Mouse (Mus musculus) midbrain, embryonic 14.5 days (tissue): ENCODE data around the gene Gm44965. TPM values are rescaled to one million over a fixed set of nuclear protein-coding genes. Genes with fewer than 3 reads are reported as not detected.
A peak's percentile ranks its signal among the peaks of the same experiment; 100 is the strongest.

Experiments used
- ATAC-seq: fragments of 200-750 bp; cut with Nextera tagmentation; 2 replicates; pipeline ENCODE4 v1.8.0; 2017; ENCODE audit warnings: moderate number of reproducible peaks, moderate library complexity; ENCODE audit not compliant: low FRiP score, low TSS enrichment
- DNase-seq: peaks from one replicate; pipeline ENCODE4 v3.0.0-alpha.2; 2015
- H3K27ac ChIP-seq: fragments of 300-500 bp; sonication (generic); replicated peaks from 2 replicates; pipeline ENCODE4 v1.5.1; 2014; ENCODE audit warnings: mild to moderate bottlenecking, low read depth, low read length, moderate library complexity
- H3K27me3 ChIP-seq: fragments of 300-500 bp; sonication (generic); 2 replicates; pipeline ENCODE4 v1.6.1; 2014; ENCODE audit warnings: low read length, control low read depth, mixed read lengths; ENCODE audit not compliant: control insufficient read depth, insufficient read depth
- H3K36me3 ChIP-seq: fragments of 300-500 bp; sonication (generic); 2 replicates; pipeline ENCODE4 v1.6.1; 2014; ENCODE audit warnings: low read length, control low read depth; ENCODE audit not compliant: control insufficient read depth, insufficient read depth
- H3K4me1 ChIP-seq: fragments of 300-500 bp; sonication (generic); 2 replicates; pipeline ENCODE4 v1.6.1; 2014; ENCODE audit warnings: mild to moderate bottlenecking, antibody characterized with exemption, low read length, control low read depth; ENCODE audit not compliant: control insufficient read depth, insufficient read depth
- H3K4me2 ChIP-seq: fragments of 300-500 bp; sonication (generic); 2 replicates; pipeline ENCODE4 v1.6.1; 2014; ENCODE audit warnings: mild to moderate bottlenecking, low read length, moderate library complexity
- H3K4me3 ChIP-seq: fragments of 300-500 bp; sonication (generic); replicated peaks from 2 replicates; pipeline ENCODE4 v1.5.1; 2014; ENCODE audit warnings: low read depth, low read length
- H3K9ac ChIP-seq: fragments of 300-500 bp; sonication (generic); replicated peaks from 2 replicates; pipeline ENCODE4 v1.6.1; 2014; ENCODE audit warnings: mild to moderate bottlenecking, low read length, moderate library complexity
- H3K9me3 ChIP-seq: fragments of 300-500 bp; sonication (generic); 2 replicates; pipeline ENCODE4 v1.6.1; 2016; ENCODE audit warnings: low read length, control low read depth, mixed read lengths; ENCODE audit not compliant: control insufficient read depth
- WGBS: fragments of 180-500 bp; shearing (Covaris S2); extraction: QIAGEN DNeasy Blood & Tissue Kit; methylation state at CpG from one replicate; pipeline ENCODE4 v1.1.7; 2014; 5-methylcytosine and 5-hydroxymethylcytosine counted together
- polyA plus RNA-seq: library from polyadenylated mRNA; unstranded; fragments of >200 nt; fragmentation: Nextera tagmentation; extraction: Ambion mirVana; gene quantifications from 2 replicates; pipeline ENCODE4 v1.2.1, GENCODE M21; 2014

Gm44965 gene
- polyA plus RNA-seq, 1 experiment from 2014 or later = not detected

- Histone ChIP-seq H3K9me3 (no peaks in the 10 kb centered on the region), H3K27me3 (no peaks in the 10 kb centered on the region), H3K36me3 (no peaks in the 10 kb centered on the region), H3K4me1 (no peaks in the 10 kb centered on the region), H3K4me3 (no peak overlapping the region), H3K27ac (no peak overlapping the region), H3K4me2 (no peak overlapping the region), H3K9ac (no peak overlapping the region)
- DNase-seq = no peak
- no peak for ATAC-seq
- WGBS = 63% methylated on average over 6 of the region's 6 CpGs
Measured at GRCm38 (mm10) chr6:48637811-48638500, 44.2 kb downstream of the Gm44965 start.

GRCm38 (mm10) chr6:48638553-48638952 is 44.8 kb downstream of the Gm44965 start:
- ATAC-seq = no peak
- no peaks in the 10 kb centered on the region for H3K27me3 ChIP-seq
- no peaks in the 10 kb centered on the region for H3K4me1 ChIP-seq
- no peak overlapping the region for H3K9ac ChIP-seq
- no peak for DNase-seq
- no peak overlapping the region for H3K27ac ChIP-seq
- no peak overlapping the region for H3K4me2 ChIP-seq
- H3K4me3 ChIP-seq = no peak overlapping the region
- H3K36me3 ChIP-seq = no peaks in the 10 kb centered on the region
- no peaks in the 10 kb centered on the region for H3K9me3 ChIP-seq
- WGBS = 88% methylated on average over 2 of the region's 2 CpGs

DNA sequence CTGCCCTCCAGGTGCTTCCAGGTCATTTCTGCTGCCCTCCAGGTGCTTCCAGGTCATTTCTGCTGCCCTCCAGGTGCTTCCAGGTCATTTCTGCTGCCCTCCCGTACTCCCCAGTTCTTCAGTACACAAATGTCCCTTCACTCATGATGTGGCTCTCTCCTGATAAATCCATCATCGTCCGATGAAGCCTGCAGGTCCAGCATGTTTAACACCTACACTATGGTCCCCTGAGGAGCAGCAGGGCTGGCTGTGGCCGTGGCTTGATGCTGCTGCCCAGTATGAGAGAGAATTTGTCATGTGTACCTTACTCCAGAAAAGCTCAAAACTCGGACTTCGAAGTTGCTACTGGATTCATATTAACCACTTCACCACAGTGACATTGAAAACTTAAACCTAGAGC is 47.6 kb downstream of the Gm44965 start:
- Histone ChIP-seq H3K36me3 (no peaks in the 10 kb centered on the region), H3K27me3 (no peaks in the 10 kb centered on the region), H3K9ac (no peak overlapping the region), H3K4me1 (no peaks in the 10 kb centered on the region), H3K4me2 (no peak overlapping the region), H3K9me3 (no peaks in the 10 kb centered on the region), H3K4me3 (no peak overlapping the region), H3K27ac (no peak overlapping the region)
- no peak for ATAC-seq
- WGBS = 80% methylated on average over 6 of the region's 6 CpGs
- DNase-seq = no peak

DNA sequence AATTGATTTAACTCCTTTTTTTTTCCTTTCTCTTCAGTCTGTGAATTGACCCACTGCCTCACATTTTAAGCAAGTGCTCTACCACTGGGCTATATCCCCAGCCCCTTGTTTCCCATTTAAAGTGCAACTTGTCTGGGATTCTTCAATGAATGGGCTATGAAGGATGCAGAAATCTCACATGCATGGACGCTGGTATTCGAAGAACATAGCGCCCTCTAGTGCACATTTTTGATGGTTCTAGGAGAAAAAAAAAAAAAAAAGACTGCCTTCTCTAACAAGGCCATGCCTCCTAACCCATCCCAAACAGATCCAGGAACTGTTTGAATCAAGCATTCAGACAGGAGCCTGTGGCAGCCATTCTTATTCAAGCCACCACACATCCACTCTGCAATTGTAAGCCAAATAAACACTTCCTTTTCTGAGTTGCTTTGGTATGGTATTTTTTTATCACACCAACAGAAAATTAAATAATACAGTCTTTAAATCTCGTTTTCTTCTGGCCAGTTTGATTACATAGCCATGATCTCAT is 49.1 kb downstream of the Gm44965 start:
- Histone ChIP-seq H3K4me3 (no peak overlapping the region), H3K27ac (no peak overlapping the region), H3K9ac (no peak overlapping the region), H3K4me2 (no peak overlapping the region), H3K36me3 (no peaks in the 10 kb centered on the region), H3K9me3 (no peaks in the 10 kb centered on the region), H3K27me3 (no peaks in the 10 kb centered on the region), H3K4me1 (no peaks in the 10 kb centered on the region)
- WGBS = 22% methylated on average over 4 of the region's 4 CpGs
- ATAC-seq = no peak
- DNase-seq = peak; percentile 90

GRCm38 (mm10) chr6:48645660-48646308 is 52.0 kb downstream of the Gm44965 start:
- H3K9me3 ChIP-seq = no peaks in the 10 kb centered on the region
- DNase-seq (peak; percentile 88), ATAC-seq (no peak)
- 14% methylated on average over 12 of the region's 12 CpGs for WGBS
- H3K27ac ChIP-seq = no peak overlapping the region
- no peak overlapping the region for H3K4me2 ChIP-seq
- no peaks in the 10 kb centered on the region for H3K4me1 ChIP-seq
- no peak overlapping the region for H3K4me3 ChIP-seq
- no peaks in the 10 kb centered on the region for H3K27me3 ChIP-seq
- no peak overlapping the region for H3K9ac ChIP-seq
- no peaks in the 10 kb centered on the region for H3K36me3 ChIP-seq

GRCm38 (mm10) chr6:48646309-48646690 is 52.6 kb downstream of the Gm44965 start:
- no peak for ATAC-seq

GRCm38 (mm10) chr6:48646995-48647394 is 53.3 kb downstream of the Gm44965 start, which contains the start of gene Gimap8:
TSS of gene Gimap8 (plus strand) at chr6:48647234.
- H3K9me3 ChIP-seq = no peaks in the 10 kb centered on the region
- 46% methylated on average over 3 of the region's 3 CpGs for WGBS
- no peaks in the 10 kb centered on the region for H3K27me3 ChIP-seq
- H3K4me2 ChIP-seq = no peak within 1 kb of the TSS
- H3K4me1 ChIP-seq = no peaks in the 10 kb centered on the region
- no peak within 1 kb of the TSS for H3K9ac ChIP-seq
- no peak within 1 kb of the TSS for H3K27ac ChIP-seq
- DNase-seq (no peak), ATAC-seq (no peak)
- no peak within 1 kb of the TSS for H3K4me3 ChIP-seq
- H3K36me3 ChIP-seq = no peaks in the 10 kb centered on the region

More at GRCm38 (mm10) chr6:48646309-48646690, 52.6 kb downstream of the Gm44965 start:
- Histone ChIP-seq H3K4me1 (no peaks in the 10 kb centered on the region), H3K4me3 (no peak overlapping the region), H3K27me3 (no peaks in the 10 kb centered on the region), H3K4me2 (no peak overlapping the region), H3K27ac (no peak overlapping the region), H3K36me3 (no peaks in the 10 kb centered on the region), H3K9me3 (no peaks in the 10 kb centered on the region), H3K9ac (no peak overlapping the region)
- no peak for DNase-seq
- 85% methylated on average over 4 of the region's 4 CpGs for WGBS

- Histone ChIP-seq H3K9ac (no peak overlapping the region), H3K4me3 (no peak overlapping the region), H3K9me3 (no peaks in the 10 kb centered on the region), H3K27ac (no peak overlapping the region), H3K27me3 (no peaks in the 10 kb centered on the region), H3K36me3 (no peaks in the 10 kb centered on the region), H3K4me2 (no peak overlapping the region), H3K4me1 (no peaks in the 10 kb centered on the region)
- DNase-seq (no peak), ATAC-seq (no peak)
- 91% methylated on average over 2 of the region's 2 CpGs for WGBS
Measured at GRCm38 (mm10) chr6:48647611-48648010, 53.9 kb downstream of the Gm44965 start.

DNA sequence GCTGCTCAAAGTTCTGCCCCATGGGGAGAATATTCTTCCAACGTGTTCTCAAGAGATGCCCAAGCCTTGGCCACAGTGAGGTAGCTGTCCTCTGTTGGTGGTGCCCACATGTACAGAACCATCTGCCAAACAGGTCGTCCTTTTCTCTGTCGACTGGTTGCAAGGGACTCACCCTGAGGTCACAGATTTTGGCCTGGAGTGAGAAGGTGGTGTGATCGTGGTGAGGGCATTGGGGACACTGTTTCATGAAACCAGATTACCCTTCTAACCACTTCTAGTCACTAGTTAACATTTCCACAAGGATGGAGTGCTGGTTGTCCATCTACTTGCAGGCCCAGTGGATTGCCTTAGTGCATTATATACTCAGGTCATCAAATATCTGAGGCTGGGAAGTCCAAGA is 55.0 kb downstream of the Gm44965 start:
- ATAC-seq (no peak), DNase-seq (no peak)
- Histone ChIP-seq H3K27ac (no peak overlapping the region), H3K9me3 (no peaks in the 10 kb centered on the region), H3K4me2 (no peak overlapping the region), H3K36me3 (no peaks in the 10 kb centered on the region), H3K27me3 (no peaks in the 10 kb centered on the region), H3K9ac (no peak overlapping the region), H3K4me3 (no peak overlapping the region), H3K4me1 (no peaks in the 10 kb centered on the region)
- 83% methylated on average over 4 of the region's 4 CpGs for WGBS
